Mouse (Mus musculus) embryonic facial prominence, embryonic 11.5 days (tissue): ENCODE measurements around the gene Actb. TPM values are rescaled to one million over a fixed set of nuclear protein-coding genes. Genes with fewer than 3 reads are reported as not detected.

Experiments
- ATAC-seq: fragments of 200-750 bp; cut with Nextera tagmentation; replicated peaks from 2 replicates; pipeline ENCODE4 v1.8.0; 2017; ENCODE audit warnings: low read depth; ENCODE audit not compliant: insufficient number of reproducible peaks, low FRiP score, low TSS enrichment
- DNase-seq: peaks from one replicate; pipeline ENCODE4 v3.0.0-alpha.2; 2015; ENCODE audit warnings: low spot score
- H3K27ac ChIP-seq: fragments of 300-500 bp; sonication (generic); replicated peaks from 2 replicates; pipeline ENCODE4 v1.5.1; 2014; ENCODE audit warnings: mild to moderate bottlenecking, low read depth, low read length, control low read depth
- H3K27me3 ChIP-seq: fragments of 300-500 bp; sonication (generic); 2 replicates; pipeline ENCODE4 v1.6.1; 2014; ENCODE audit warnings: mild to moderate bottlenecking, low read length, moderate library complexity, mixed read lengths; ENCODE audit not compliant: control insufficient read depth, insufficient read depth
- H3K36me3 ChIP-seq: fragments of 300-500 bp; sonication (generic); replicated peaks from 2 replicates; pipeline ENCODE4 v1.6.1; 2014; ENCODE audit warnings: low read depth, mild to moderate bottlenecking, low read length, moderate library complexity, mixed read lengths; ENCODE audit not compliant: control insufficient read depth, insufficient read depth
- H3K4me1 ChIP-seq: fragments of 300-500 bp; sonication (generic); 2 replicates; pipeline ENCODE4 v1.6.1; 2014; ENCODE audit warnings: low read length, mixed read lengths; ENCODE audit not compliant: control insufficient read depth, insufficient read depth
- H3K4me2 ChIP-seq: fragments of 300-500 bp; sonication (generic); 2 replicates; pipeline ENCODE4 v1.6.1; 2014; ENCODE audit warnings: low read depth, mild to moderate bottlenecking, control low read depth, low read length, moderate library complexity
- H3K4me3 ChIP-seq: fragments of 300-500 bp; sonication (generic); 2 replicates; pipeline ENCODE4 v1.5.1; 2014; ENCODE audit warnings: low read depth, low read length, control low read depth
- H3K9ac ChIP-seq: fragments of 300-500 bp; sonication (generic); replicated peaks from 2 replicates; pipeline ENCODE4 v1.6.1; 2014; ENCODE audit warnings: mild to moderate bottlenecking, control low read depth, low read length
- H3K9me3 ChIP-seq: fragments of 300-500 bp; sonication (generic); replicated peaks from 2 replicates; pipeline ENCODE4 v1.6.1; 2016; ENCODE audit warnings: mild to moderate bottlenecking, low read length, inconsistent platforms, mixed read lengths; ENCODE audit not compliant: control insufficient read depth
- WGBS: fragments of 180-500 bp; shearing (Covaris S2); extraction: QIAGEN DNeasy Blood & Tissue Kit; methylation state at CpG from one replicate; pipeline ENCODE4 v1.1.7; 2014; 5-methylcytosine and 5-hydroxymethylcytosine counted together
- polyA plus RNA-seq: library from polyadenylated mRNA; unstranded; fragments of >200 nt; fragmentation: Nextera tagmentation; extraction: Ambion mirVana; gene quantifications from 2 replicates; pipeline ENCODE4 v1.2.1, GENCODE M21; 2014

Actb gene
- polyA plus RNA-seq, 1 experiment from 2014 or later, result 16,949 TPM

DNA sequence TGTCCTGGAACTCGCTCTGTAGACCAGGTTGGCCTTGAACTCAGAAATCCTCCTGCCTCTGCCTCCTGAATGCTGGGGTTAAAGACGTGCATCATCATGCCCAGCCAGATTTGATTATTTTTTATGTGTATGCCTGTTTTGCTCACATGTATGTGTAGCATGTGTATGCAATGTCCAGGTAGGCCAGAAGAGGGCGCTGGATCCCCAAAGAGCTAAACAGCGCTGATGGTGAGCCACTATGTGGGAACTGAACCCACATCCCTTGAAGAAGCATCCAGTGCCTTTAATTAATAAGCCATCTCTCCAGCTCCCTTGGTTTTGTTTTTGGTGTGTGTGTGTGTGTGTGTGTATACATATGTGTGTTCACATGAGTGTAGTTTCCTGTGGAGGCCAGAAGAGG, 50.1 kb downstream of the Actb start:
- H3K4me3 ChIP-seq, result no peak overlapping the region
- no peaks in the 10 kb centered on the region for H3K27me3 ChIP-seq
- no peak overlapping the region for H3K4me2 ChIP-seq
- DNase-seq (no peak), ATAC-seq (no peak)
- no peak overlapping the region for H3K27ac ChIP-seq
- no peaks in the 10 kb centered on the region for H3K4me1 ChIP-seq
- no peaks in the 10 kb centered on the region for H3K9me3 ChIP-seq
- no peaks in the 10 kb centered on the region for H3K36me3 ChIP-seq
- 76% methylated on average over 4 of the region's 4 CpGs for WGBS
- H3K9ac ChIP-seq, result no peak overlapping the region

- H3K4me2 ChIP-seq, result no peak overlapping the region
- WGBS, result 76% methylated on average over 10 of the region's 10 CpGs
- no peaks in the 10 kb centered on the region for H3K27me3 ChIP-seq
- no peaks in the 10 kb centered on the region for H3K9me3 ChIP-seq
- H3K27ac ChIP-seq, result no peak overlapping the region
- ATAC-seq, result no peak
- no peaks in the 10 kb centered on the region for H3K36me3 ChIP-seq
- no peaks in the 10 kb centered on the region for H3K4me1 ChIP-seq
- H3K4me3 ChIP-seq, result no peak overlapping the region
- H3K9ac ChIP-seq, result no peak overlapping the region
- DNase-seq, result peak; percentile 66
Observed at GRCm38 (mm10) chr5:142854877-142855276, 51.7 kb downstream of the Actb start.

DNA sequence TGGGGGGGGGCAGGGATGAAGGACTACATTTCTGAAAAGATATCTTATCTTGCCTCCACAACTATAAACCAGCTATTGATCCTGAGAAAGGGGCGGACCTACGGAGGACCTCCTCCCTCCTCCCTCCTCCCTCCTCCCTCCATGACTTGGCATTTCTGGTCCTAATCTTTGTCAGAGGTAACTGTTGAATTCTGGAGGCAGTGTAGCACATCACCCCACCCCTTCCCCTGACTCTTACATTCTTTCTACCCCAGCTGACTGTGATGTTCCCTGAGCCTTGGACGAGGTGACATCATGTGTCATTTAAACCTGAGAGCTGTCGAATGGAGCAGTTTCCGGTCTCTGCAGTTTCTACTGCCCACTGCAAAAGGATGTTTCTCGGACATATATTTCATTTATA, 53.0 kb downstream of the Actb start:
- no peak for ATAC-seq

More for the DNA sequence above, 53.0 kb downstream of the Actb start:
- H3K4me2 ChIP-seq, result no peak overlapping the region
- no peak overlapping the region for H3K27ac ChIP-seq
- no peaks in the 10 kb centered on the region for H3K36me3 ChIP-seq
- H3K9me3 ChIP-seq, result no peaks in the 10 kb centered on the region
- no peak overlapping the region for H3K9ac ChIP-seq
- no peak for DNase-seq
- no peaks in the 10 kb centered on the region for H3K4me1 ChIP-seq
- 79% methylated on average over 6 of the region's 6 CpGs for WGBS
- no peaks in the 10 kb centered on the region for H3K27me3 ChIP-seq
- H3K4me3 ChIP-seq, result no peak overlapping the region

Other genes with a start within 250 kb of the Actb start
- gene Slc29a4, start 214.2 kb downstream of the Actb start, polyA plus RNA-seq, result 9.5 and 14.4 TPM in 2 replicates
- 26.4 and 31.0 TPM in 2 replicates for gene Tnrc18, start 89.1 kb downstream of the Actb start, polyA plus RNA-seq
- 7.6 and 8.4 TPM in 2 replicates for gene Fbxl18, start 11.3 kb downstream of the Actb start, polyA plus RNA-seq
- gene Fscn1, start 53.6 kb upstream of the Actb start, polyA plus RNA-seq, result 520 and 537 TPM in 2 replicates
- 34.4 and 35.6 TPM in 2 replicates for gene Rnf216, start 206.2 kb upstream of the Actb start, polyA plus RNA-seq
- gene Olfr718-ps1, start 240.8 kb upstream of the Actb start, polyA plus RNA-seq, result not detected in 2 replicates